Mouse (Mus musculus) E14TG2a.4 (cell line): Measurements from ENCODE around the gene Rbms2.
A peak's percentile ranks its signal among the peaks of the same experiment; 100 is the strongest.

Source experiments
- CTCF ChIP-seq: conservative IDR thresholded peaks from 2 replicates; pipeline ENCODE4 v1.5.1; 2014; ENCODE audit warnings: low read length
- NANOG ChIP-seq: IDR thresholded peaks from 2 replicates; pipeline ENCODE4 v1.6.1; 2014; ENCODE audit warnings: borderline replicate concordance, low read length, mixed read lengths
- POU5F1 ChIP-seq: IDR thresholded peaks from 2 replicates; pipeline ENCODE4 v1.6.1; 2014; ENCODE audit warnings: low read length, borderline replicate concordance

- TF ChIP-seq CTCF (peak; percentile 54; the same call in 1 of the 2 replicates), NANOG (no peak), POU5F1 (no peak)
Measured at GRCm38 (mm10) chr10:128090651-128091563, 89.2 kb downstream of the Rbms2 start.
